Mouse (Mus musculus) thymus, postnatal 4 days (tissue): ENCODE data around the gene Hcar2.

ENCODE experiments used
- DNase-seq: peaks from one replicate; pipeline ENCODE4 v3.0.0; 2021

Gene Hcar2

DNA sequence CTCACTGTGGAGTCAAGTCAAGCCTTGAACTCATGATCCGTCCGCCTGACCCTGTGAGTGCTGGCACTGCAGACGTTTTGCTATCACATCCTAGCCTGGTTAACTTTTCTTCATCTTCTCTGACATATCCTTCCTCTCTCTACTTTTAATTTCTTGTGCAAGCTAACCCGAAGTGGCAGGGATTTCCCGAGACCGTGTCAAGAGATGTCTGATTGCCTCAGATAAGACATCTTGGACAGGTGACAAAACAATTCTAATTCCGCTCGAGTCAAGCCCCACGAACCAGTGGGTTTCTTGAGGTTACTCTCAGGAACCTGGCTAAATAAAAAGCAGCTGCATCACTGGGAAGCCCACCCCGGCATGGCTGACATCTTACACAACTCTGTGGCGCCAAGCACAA is 6.5 kb downstream of the Hcar2 start:
- no peak for DNase-seq

- DNase-seq: no peak
These were observed 10.8 kb downstream of the Hcar2 start for GRCm38 (mm10) chr5:123854511-123854910.

- no peak for DNase-seq
These were observed 11.3 kb downstream of the Hcar2 start for GRCm38 (mm10) chr5:123853877-123854504.

GRCm38 (mm10) chr5:123851398-123851797 is 13.9 kb downstream of the Hcar2 start:
- peak; percentile 40 for DNase-seq

- no peak for DNase-seq
These were observed 21.0 kb downstream of the Hcar2 start for GRCm38 (mm10) chr5:123844316-123844715.

GRCm38 (mm10) chr5:123843816-123844215 is 21.5 kb downstream of the Hcar2 start:
- DNase-seq: no peak

- DNase-seq: no peak
These were observed 22.4 kb downstream of the Hcar2 start for GRCm38 (mm10) chr5:123842935-123843282.

GRCm38 (mm10) chr5:123842221-123842934 is 22.9 kb downstream of the Hcar2 start:
- no peak for DNase-seq

GRCm38 (mm10) chr5:123837371-123837770 is 27.9 kb downstream of the Hcar2 start:
- no peak for DNase-seq

DNA sequence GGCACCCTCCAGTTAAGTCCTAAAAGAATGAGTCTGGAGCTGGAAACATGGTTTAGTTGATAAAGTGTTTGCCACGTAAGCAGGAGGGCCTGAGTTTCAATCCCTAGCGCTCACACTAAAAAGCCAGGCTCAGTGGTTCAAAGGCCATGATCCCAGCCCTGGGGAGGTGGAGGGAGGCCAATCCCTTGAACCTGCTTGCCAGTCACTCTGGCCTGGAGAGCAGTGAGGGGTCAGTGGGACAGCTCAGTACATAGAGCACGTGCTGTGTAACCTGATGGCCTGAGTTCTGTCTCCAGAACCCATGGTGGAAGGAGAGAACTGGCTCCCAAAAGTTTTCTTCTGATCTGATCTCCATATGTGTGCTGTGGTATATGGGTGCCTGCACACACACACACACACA is 30.5 kb downstream of the Hcar2 start:
- no peak for DNase-seq

GRCm38 (mm10) chr5:123832309-123832708 is 33.0 kb downstream of the Hcar2 start:
- no peak for DNase-seq

GRCm38 (mm10) chr5:123827659-123828091 is 37.6 kb downstream of the Hcar2 start:
- no peak for DNase-seq

DNA sequence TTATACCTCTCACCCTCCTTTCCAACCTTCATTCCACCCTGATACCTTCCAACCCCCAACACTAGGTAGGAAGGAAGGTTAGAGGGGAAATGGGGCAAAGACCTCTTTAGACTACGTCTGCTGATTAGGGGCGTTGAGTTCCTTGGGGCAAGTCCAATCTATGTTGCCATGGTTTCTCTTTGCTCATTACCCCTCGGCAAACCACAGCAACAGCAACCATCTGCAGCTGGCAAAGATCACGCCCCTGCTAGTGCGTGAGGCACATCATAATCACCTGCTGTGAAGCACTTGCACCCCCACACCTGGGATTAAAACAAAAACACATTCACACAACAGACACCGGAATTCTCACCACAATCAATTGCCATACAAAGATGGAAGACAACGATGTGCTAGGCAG is 42.6 kb downstream of the Hcar2 start:
- DNase-seq: no peak

- no peak for DNase-seq
These were observed 44.1 kb downstream of the Hcar2 start for GRCm38 (mm10) chr5:123821264-123821571.

GRCm38 (mm10) chr5:123820501-123821263 is 44.6 kb downstream of the Hcar2 start:
- DNase-seq: peak; percentile 17

GRCm38 (mm10) chr5:123818941-123819577 is 46.2 kb downstream of the Hcar2 start:
- no peak for DNase-seq

GRCm38 (mm10) chr5:123816891-123817290 is 48.4 kb downstream of the Hcar2 start:
- no peak for DNase-seq
